Mouse (Mus musculus): Measurements from ENCODE around the gene Olfr798. TPM values are rescaled to one million over a fixed set of nuclear protein-coding genes. Genes with fewer than 3 reads are reported as not detected.

The Olfr798 gene
- polyA plus RNA-seq (2014; fragmentation: Illumina TruSeq; extraction: RNeasy Lipid Tissue Mini Kit (QIAGEN cat#74804)): not detected

DNA sequence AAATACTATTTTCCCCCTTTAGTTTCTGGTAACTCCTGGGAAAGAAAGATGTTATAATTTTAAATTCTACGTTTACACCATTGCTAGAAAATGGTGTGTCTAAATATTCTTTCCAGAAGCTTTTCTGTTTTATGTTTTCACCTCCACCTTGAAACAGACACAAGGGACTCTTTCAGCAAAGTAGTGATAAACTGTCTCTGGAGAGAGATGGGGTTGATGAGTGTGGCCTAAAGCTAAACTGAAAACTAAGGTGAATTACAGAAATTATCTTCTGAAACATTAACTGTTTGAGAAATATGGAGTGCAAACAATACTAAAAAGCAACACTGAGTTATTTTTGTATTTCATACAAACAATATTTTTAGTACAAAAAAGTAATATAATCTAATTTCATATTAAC, at the start of gene Olfr798:
TSS of gene Olfr798 (minus strand) at position 101 of the 400 bp plus-strand sequence.

DNA sequence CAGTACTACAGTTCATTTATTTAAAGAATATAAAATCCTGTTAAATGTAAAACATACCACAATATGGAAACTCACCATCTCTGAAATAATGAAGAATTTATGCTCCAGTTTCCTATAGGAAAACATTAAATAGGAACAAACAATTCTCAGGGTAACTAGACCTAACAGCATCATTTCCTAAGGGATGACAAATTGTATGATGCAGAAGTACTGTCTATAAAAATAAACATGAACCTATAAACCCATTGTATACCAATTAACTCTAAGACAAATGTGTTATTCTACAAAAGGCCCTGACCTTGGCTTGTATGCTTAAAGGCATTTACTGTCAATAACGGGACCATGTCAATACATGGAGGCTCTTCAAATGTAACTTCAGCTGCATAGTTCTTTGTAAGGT, 46.0 kb upstream of the Olfr798 start, which contains the start of gene Olfr801:
TSS of gene Olfr801 (minus strand) at position 101 of the 400 bp plus-strand sequence.

DNA sequence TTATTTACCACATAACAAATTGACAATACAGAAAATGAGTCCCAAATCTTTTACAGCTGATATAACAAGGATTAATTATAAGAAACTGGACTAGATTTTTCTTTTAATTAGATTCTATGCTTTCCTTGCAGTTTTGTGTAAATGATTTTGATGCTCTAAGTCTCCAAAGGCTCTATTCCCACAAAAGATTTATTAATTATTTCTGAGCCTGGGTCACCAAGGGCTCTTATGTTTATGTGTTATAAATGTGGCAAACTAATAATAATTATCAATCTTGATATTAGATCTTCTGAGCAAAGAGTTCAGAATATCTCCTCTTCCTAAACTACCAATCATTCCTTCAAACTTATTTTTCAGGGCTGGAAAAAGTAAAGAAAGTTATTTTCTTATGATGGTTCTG, 29.7 kb upstream of the Olfr798 start, which contains the start of gene Olfr800:
TSS of gene Olfr800 (plus strand) at position 301 of the 400 bp plus-strand sequence.

DNA sequence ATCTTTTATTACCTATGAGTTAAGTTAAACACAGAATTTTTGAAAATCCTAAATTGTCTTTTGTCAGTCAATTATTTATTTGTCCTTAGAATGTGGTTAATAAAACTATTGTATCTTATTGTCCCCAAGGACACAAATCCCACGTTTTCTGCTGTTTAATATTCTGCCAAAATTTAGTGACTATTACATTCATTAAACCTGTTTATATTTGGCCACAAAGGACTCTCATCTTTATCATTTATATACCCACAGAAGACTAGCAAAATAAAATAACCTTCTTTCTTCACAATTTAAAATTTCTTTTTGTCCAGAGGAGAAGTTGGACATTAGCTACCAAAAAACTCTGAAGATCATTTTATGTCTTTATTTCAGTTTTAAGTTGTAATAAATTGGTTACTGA, 9.4 kb upstream of the Olfr798 start, which contains the start of gene Olfr799:
TSS of gene Olfr799 (plus strand) at position 301 of the 400 bp plus-strand sequence.

DNA sequence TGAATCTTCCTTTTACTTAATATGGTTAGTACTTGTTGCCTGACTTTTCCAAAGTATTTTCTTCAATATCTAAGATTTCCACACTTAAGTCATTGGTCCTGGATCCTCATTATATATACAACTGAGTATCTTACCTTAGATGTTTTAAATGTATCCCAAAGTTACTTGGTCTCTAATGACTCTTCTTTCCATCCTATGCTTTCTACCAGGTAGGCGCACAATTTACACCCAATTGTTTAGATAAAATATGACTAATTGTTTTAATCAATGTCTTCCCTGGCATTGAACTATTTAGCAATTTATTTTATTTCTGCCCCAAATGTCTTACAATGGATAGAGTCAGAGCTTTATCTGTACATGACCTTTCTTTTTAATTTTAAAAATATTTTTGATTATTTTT, 15.3 kb downstream of the Olfr798 start, which contains the start of gene Olfr796:
TSS of gene Olfr796 (minus strand) at position 101 of the 400 bp plus-strand sequence.

Other genes starting within 250 kb of the Olfr798 start
- gene Olfr784, start 243.9 kb downstream of the Olfr798 start, polyA plus RNA-seq (2014; fragmentation: Illumina TruSeq; extraction: RNeasy Lipid Tissue Mini Kit (QIAGEN cat#74804)): not detected
- gene Olfr785, start 222.5 kb downstream of the Olfr798 start, polyA plus RNA-seq (2014; fragmentation: Illumina TruSeq; extraction: RNeasy Lipid Tissue Mini Kit (QIAGEN cat#74804)): not detected
- not detected for gene Olfr786, start 200.6 kb downstream of the Olfr798 start, polyA plus RNA-seq (2014; fragmentation: Illumina TruSeq; extraction: RNeasy Lipid Tissue Mini Kit (QIAGEN cat#74804))
- not detected for gene Olfr787, start 166.1 kb downstream of the Olfr798 start, polyA plus RNA-seq (2014; fragmentation: Illumina TruSeq; extraction: RNeasy Lipid Tissue Mini Kit (QIAGEN cat#74804))
- gene Olfr788, start 156.9 kb downstream of the Olfr798 start, polyA plus RNA-seq (2014; fragmentation: Illumina TruSeq; extraction: RNeasy Lipid Tissue Mini Kit (QIAGEN cat#74804)): not detected
- gene Olfr789, start 143.2 kb downstream of the Olfr798 start, polyA plus RNA-seq (2014; fragmentation: Illumina TruSeq; extraction: RNeasy Lipid Tissue Mini Kit (QIAGEN cat#74804)): not detected
- not detected for gene Olfr790, start 129.4 kb downstream of the Olfr798 start, polyA plus RNA-seq (2014; fragmentation: Illumina TruSeq; extraction: RNeasy Lipid Tissue Mini Kit (QIAGEN cat#74804))
- not detected for gene Olfr791, start 106.1 kb downstream of the Olfr798 start, polyA plus RNA-seq (2014; fragmentation: Illumina TruSeq; extraction: RNeasy Lipid Tissue Mini Kit (QIAGEN cat#74804))
- gene Olfr792, start 88.8 kb downstream of the Olfr798 start, polyA plus RNA-seq (2014; fragmentation: Illumina TruSeq; extraction: RNeasy Lipid Tissue Mini Kit (QIAGEN cat#74804)): 0.20 TPM
- gene Olfr794, start 60.3 kb downstream of the Olfr798 start, polyA plus RNA-seq (2014; fragmentation: Illumina TruSeq; extraction: RNeasy Lipid Tissue Mini Kit (QIAGEN cat#74804)): not detected
- not detected for gene Olfr796, start 15.4 kb downstream of the Olfr798 start, polyA plus RNA-seq (2014; fragmentation: Illumina TruSeq; extraction: RNeasy Lipid Tissue Mini Kit (QIAGEN cat#74804))
- gene Olfr799, start 9.6 kb upstream of the Olfr798 start, polyA plus RNA-seq (2014; fragmentation: Illumina TruSeq; extraction: RNeasy Lipid Tissue Mini Kit (QIAGEN cat#74804)): not detected
- gene Olfr800, start 29.8 kb upstream of the Olfr798 start, polyA plus RNA-seq (2014; fragmentation: Illumina TruSeq; extraction: RNeasy Lipid Tissue Mini Kit (QIAGEN cat#74804)): not detected
- gene Olfr801, start 45.9 kb upstream of the Olfr798 start, polyA plus RNA-seq (2014; fragmentation: Illumina TruSeq; extraction: RNeasy Lipid Tissue Mini Kit (QIAGEN cat#74804)): not detected
- not detected for gene Olfr802, start 60.2 kb upstream of the Olfr798 start, polyA plus RNA-seq (2014; fragmentation: Illumina TruSeq; extraction: RNeasy Lipid Tissue Mini Kit (QIAGEN cat#74804))
- gene Olfr803, start 66.4 kb upstream of the Olfr798 start, polyA plus RNA-seq (2014; fragmentation: Illumina TruSeq; extraction: RNeasy Lipid Tissue Mini Kit (QIAGEN cat#74804)): not detected
- not detected for gene Olfr804, start 75.3 kb upstream of the Olfr798 start, polyA plus RNA-seq (2014; fragmentation: Illumina TruSeq; extraction: RNeasy Lipid Tissue Mini Kit (QIAGEN cat#74804))
- not detected for gene Olfr805, start 101.4 kb upstream of the Olfr798 start, polyA plus RNA-seq (2014; fragmentation: Illumina TruSeq; extraction: RNeasy Lipid Tissue Mini Kit (QIAGEN cat#74804))
- gene Olfr806, start 114.0 kb upstream of the Olfr798 start, polyA plus RNA-seq (2014; fragmentation: Illumina TruSeq; extraction: RNeasy Lipid Tissue Mini Kit (QIAGEN cat#74804)): not detected
- gene Olfr807, start 129.9 kb upstream of the Olfr798 start, polyA plus RNA-seq (2014; fragmentation: Illumina TruSeq; extraction: RNeasy Lipid Tissue Mini Kit (QIAGEN cat#74804)): not detected
- not detected for gene Olfr808, start 137.5 kb upstream of the Olfr798 start, polyA plus RNA-seq (2014; fragmentation: Illumina TruSeq; extraction: RNeasy Lipid Tissue Mini Kit (QIAGEN cat#74804))
- not detected for gene Olfr809, start 146.7 kb upstream of the Olfr798 start, polyA plus RNA-seq (2014; fragmentation: Illumina TruSeq; extraction: RNeasy Lipid Tissue Mini Kit (QIAGEN cat#74804))
- 0.17 TPM for gene Olfr810, start 167.0 kb upstream of the Olfr798 start, polyA plus RNA-seq (2014; fragmentation: Illumina TruSeq; extraction: RNeasy Lipid Tissue Mini Kit (QIAGEN cat#74804))
- not detected for gene Olfr811, start 176.5 kb upstream of the Olfr798 start, polyA plus RNA-seq (2014; fragmentation: Illumina TruSeq; extraction: RNeasy Lipid Tissue Mini Kit (QIAGEN cat#74804))
- not detected for gene Olfr812, start 218.2 kb upstream of the Olfr798 start, polyA plus RNA-seq (2014; fragmentation: Illumina TruSeq; extraction: RNeasy Lipid Tissue Mini Kit (QIAGEN cat#74804))
- gene Olfr813, start 227.4 kb upstream of the Olfr798 start, polyA plus RNA-seq (2014; fragmentation: Illumina TruSeq; extraction: RNeasy Lipid Tissue Mini Kit (QIAGEN cat#74804)): not detected